Mouse (Mus musculus) embryonic fibroblast, embryonic 13.5 days (primary cell): ENCODE data around the gene Fbxl12.

Experiments used
- CTCF ChIP-seq: IDR thresholded peaks from 2 replicates; pipeline ENCODE4 v1.5.1; 2011; ENCODE audit warnings: mild to moderate bottlenecking, control low read depth, low read length, moderate library complexity, borderline replicate concordance; ENCODE audit not compliant: insufficient read depth
- POLR2A ChIP-seq: IDR thresholded peaks from 2 replicates; pipeline ENCODE4 v1.6.1; 2011; ENCODE audit warnings: low read depth, mild to moderate bottlenecking, control low read depth, low read length, moderate library complexity

DNA sequence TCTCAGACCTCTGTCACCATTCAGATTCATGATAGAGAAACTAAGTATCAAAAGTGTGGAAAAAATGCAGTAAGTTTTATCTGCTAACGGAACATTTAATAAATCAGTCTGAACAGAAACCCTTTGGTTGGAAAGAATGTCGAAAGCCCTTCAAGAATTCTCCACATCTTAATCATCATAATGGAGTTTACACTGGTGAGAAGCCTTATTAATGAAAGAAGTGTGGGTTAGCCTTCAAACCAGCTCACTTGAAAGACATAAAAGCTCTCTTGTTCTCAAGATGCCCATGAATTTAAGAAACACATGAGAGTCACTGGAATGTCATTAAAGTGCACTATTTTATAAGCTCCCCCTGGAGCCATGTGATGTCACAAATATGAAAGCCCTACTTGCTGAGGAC lies 27.9 kb downstream of the Fbxl12 start:
- TF ChIP-seq CTCF (no peak), POLR2A (no peak)
